Mouse (Mus musculus) Patski (cell line): ENCODE results near the gene Gm21976. TPM values are rescaled to one million over a fixed set of nuclear protein-coding genes. Genes with fewer than 3 reads are reported as not detected.

ENCODE experiments used
- ATAC-seq: fragments of 100-300 bp; one replicate; pipeline ENCODE4 v1.8.0; 2021
- CTCF ChIA-PET: fragments of 350-600 bp; sonication (Branson Sonifier 250); formaldehyde crosslinking; loops from one replicate; lab custom pipeline; 2022; ENCODE audit warnings: inconsistent platforms; lab: Charles Lee
- POLR2A ChIA-PET: fragments of 350-600 bp; sonication (Branson Sonifier 250); formaldehyde crosslinking; loops from one replicate; lab custom pipeline; 2022; ENCODE audit warnings: antibody characterized with exemption, inconsistent platforms; lab: Charles Lee
- DNase-seq: peaks from one replicate; pipeline ENCODE4 v3.0.0-alpha.2; 2011; ENCODE audit warnings: low read depth, low spot score
- H3K27me3 ChIP-seq: fragments of 371-371 bp; one replicate; pipeline ENCODE4 v1.5.1; 2021
- CTCF ChIP-seq: fragments of 100-300 bp; IDR thresholded peaks from one replicate; pipeline ENCODE4 v1.5.1; 2021
- in situ Hi-C: fragments of 300-500 bp; cut with MboI; formaldehyde crosslinking; loops from 3 replicates; pipeline ENCODE4 v1.11.1; 2018; ENCODE audit warnings: low pct_unique_long_range_greater_than_20kb, mixed read lengths
- polyA plus RNA-seq: library from polyadenylated mRNA; unstranded; gene quantifications from one replicate; pipeline ENCODE4 v1.2.3, GENCODE M21; 2021

Gene Gm21976
- polyA plus RNA-seq, 1 experiment from 2014 or later, result not detected

- DNase-seq, result no peak
- ChIA-PET CTCF (no interaction called here), POLR2A (interaction anchor here (0.6 to 1.1 kb wide), 4 partner anchors 16 to 293 kb away, joined by 3 to 5 read pairs (median 3); no protein-coding TSS in a partner anchor)
- H3K27me3 ChIP-seq, result no peaks in the 10 kb centered on the region
- peak; percentile 21 for ATAC-seq
- in situ Hi-C loops, result no loop called here
- TF ChIP-seq CTCF, result no peak
Measured at GRCm38 (mm10) chr13:98316140-98316479, 36.4 kb downstream of the Gm21976 start.

DNA sequence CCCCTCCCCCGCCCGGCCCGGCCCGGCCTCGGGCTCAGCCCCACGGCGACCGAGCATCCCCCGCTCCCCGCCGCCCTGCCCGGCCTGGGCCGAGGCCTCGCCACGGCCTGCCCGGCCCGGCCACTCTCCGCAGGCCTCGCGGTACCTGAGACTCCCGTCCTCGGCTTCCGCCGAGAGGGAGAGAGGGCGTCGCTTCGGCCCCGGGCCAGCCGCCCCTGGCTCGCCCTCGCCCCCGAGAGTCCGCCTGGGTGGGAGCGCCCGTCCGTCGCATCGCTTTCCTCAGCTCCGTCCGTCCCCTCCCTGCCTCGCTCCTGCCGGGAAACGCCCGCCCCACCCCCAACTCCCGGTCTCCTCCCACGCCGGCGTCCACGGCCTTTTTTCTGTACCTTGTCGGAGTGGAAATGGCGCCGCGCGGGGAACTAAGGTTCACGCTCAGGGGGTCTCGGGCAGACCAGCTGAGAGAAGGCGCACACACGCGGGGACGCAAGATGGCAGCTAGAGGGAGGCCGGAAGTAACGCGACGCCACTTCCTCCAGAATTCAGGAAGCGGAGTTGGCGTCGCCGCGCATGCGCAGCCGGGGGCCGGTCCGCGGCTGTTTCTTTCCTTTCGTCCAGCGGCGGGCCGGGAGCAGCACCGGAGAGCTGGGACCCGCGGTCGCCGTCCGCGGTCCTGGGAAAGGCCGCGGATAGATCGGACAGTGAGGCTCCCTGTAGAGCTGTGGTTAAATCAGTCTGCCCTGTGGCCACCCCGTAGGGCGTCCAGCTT, 37.0 kb downstream of the Gm21976 start, which contains the start of gene Btf3:
Gene Btf3 (minus strand): TSS at position 527 of the 766 bp plus-strand sequence.
- TF ChIP-seq CTCF, result no peak
- no peaks in the 10 kb centered on the region for H3K27me3 ChIP-seq
- DNase-seq (peak; percentile 49), ATAC-seq (peak; percentile 87)
- in situ Hi-C loops, result no loop called here
- ChIA-PET CTCF (no interaction called here), POLR2A (interaction anchor here (0.6 to 1.7 kb wide), 5 partner anchors 8 to 293 kb away, joined by 3 to 5 read pairs (median 3); no protein-coding TSS in a partner anchor)

GRCm38 (mm10) chr13:98317246-98317677, 37.6 kb downstream of the Gm21976 start:
- ATAC-seq (no peak), DNase-seq (no peak)
- in situ Hi-C loops, result no loop called here

GRCm38 (mm10) chr13:98317911-98318310, 38.2 kb downstream of the Gm21976 start:
- DNase-seq (no peak), ATAC-seq (no peak)
- ChIA-PET POLR2A (interaction anchor here (1.7 kb wide), 1 partner anchor 38 kb away, joined by 3 read pairs; no protein-coding TSS in a partner anchor), CTCF (no interaction called here)
- no peaks in the 10 kb centered on the region for H3K27me3 ChIP-seq
- no peak for TF ChIP-seq CTCF
- in situ Hi-C loops, result no loop called here

More at GRCm38 (mm10) chr13:98317246-98317677, 37.6 kb downstream of the Gm21976 start:
- no peaks in the 10 kb centered on the region for H3K27me3 ChIP-seq
- CTCF ChIA-PET, result no interaction called here
- peak; percentile 59 for TF ChIP-seq CTCF
- POLR2A ChIA-PET, result interaction anchor here (0.8 to 1.7 kb wide), 3 partner anchors 9 to 39 kb away, joined by 3 to 5 read pairs (median 4); no protein-coding TSS in a partner anchor

DNA sequence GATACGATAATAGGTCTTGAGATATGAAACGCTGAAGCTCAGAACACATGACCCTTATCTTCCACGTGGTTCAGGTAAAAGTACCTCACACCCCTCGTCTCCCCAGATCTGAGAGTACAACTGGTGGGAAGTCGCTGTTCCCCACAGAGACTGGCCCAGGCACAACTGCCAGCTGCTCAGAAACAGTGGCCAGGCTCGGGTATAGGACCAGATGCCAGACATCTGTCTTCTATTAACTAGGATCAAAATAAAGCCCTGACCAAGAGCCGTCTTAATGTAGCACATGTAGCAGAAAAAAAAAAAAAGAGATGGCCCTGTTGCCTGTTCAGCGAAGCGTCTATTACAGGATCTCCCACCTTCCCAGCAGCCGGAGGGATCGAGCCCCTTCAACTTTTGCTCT, 45.3 kb downstream of the Gm21976 start:
- no peak for TF ChIP-seq CTCF
- POLR2A ChIA-PET, result no interaction called here
- CTCF ChIA-PET, result interaction anchor here (0.7 kb wide), 1 partner anchor 12 kb away, joined by 3 read pairs; no protein-coding TSS in a partner anchor
- H3K27me3 ChIP-seq, result no peaks in the 10 kb centered on the region
- in situ Hi-C loops, result no loop called here
- ATAC-seq (no peak), DNase-seq (no peak)

DNA sequence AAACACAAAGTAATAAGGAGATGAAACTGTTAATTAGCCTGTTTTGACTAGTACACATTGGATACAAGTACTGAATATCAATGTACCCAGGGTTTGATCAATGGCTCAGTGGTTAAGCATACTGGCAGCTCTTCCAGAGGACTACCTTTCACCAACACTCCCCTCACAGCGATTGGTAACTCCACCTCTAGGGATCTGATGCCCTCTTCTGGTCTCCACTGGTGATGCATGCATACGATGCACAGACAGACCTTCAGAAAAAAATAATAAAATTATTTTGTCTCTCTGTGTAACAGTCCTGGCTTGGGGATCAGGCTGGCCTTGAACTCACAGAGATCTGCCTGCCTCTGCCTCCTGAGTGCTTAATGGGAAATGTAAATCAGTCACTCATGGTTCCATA, 52.4 kb downstream of the Gm21976 start:
- no peak for ATAC-seq
- in situ Hi-C loops, result no loop called here
- ChIA-PET POLR2A (interaction anchor here (0.9 kb wide), 1 partner anchor 15 kb away, joined by 5 read pairs; the partner anchor contains the start of gene Btf3), CTCF (interaction anchor here (0.7 to 1.3 kb wide), 3 partner anchors 11 to 20 kb away, joined by 3 read pairs; no protein-coding TSS in a partner anchor)
- H3K27me3 ChIP-seq, result no peaks in the 10 kb centered on the region
- TF ChIP-seq CTCF, result peak; percentile 81
- no peak for DNase-seq

GRCm38 (mm10) chr13:98336205-98336604, 56.5 kb downstream of the Gm21976 start:
- DNase-seq (no peak), ATAC-seq (no peak)

DNA sequence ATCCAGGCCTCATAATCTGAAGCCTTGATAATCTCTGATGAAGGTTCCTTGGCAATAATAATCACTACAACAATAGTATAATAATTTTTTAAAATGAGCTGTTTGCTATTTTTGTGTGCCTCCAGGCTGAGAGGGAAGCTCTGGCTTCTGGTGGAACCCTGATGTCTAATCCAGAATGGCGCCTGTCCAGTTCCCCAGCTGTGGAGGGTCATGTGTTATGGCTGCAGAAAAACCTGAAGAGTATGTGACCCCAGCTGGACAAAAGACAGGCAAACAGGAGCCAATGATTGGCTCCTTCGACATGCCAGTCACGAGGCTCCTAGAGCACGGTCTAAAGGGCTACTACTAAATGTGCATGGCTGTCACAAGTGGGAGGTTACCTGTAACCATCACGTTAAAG, 60.8 kb downstream of the Gm21976 start:
- no peak for TF ChIP-seq CTCF
- ChIA-PET POLR2A (interaction anchor here (0.7 kb wide), 1 partner anchor 20 kb away, joined by 3 read pairs; no protein-coding TSS in a partner anchor), CTCF (no interaction called here)
- DNase-seq (no peak), ATAC-seq (no peak)
- H3K27me3 ChIP-seq, result no peaks in the 10 kb centered on the region
- in situ Hi-C loops, result no loop called here

More at GRCm38 (mm10) chr13:98336205-98336604, 56.5 kb downstream of the Gm21976 start:
- CTCF ChIA-PET, result no interaction called here
- POLR2A ChIA-PET, result no interaction called here
- no peak for TF ChIP-seq CTCF
- in situ Hi-C loops, result no loop called here
- no peaks in the 10 kb centered on the region for H3K27me3 ChIP-seq

GRCm38 (mm10) chr13:98349491-98349890, 69.8 kb downstream of the Gm21976 start:
- POLR2A ChIA-PET, result interaction anchor here (0.6 kb wide), 1 partner anchor 171 kb away, joined by 3 read pairs; no protein-coding TSS in a partner anchor
- no peak for TF ChIP-seq CTCF
- no peak for ATAC-seq
- no peak for DNase-seq
- in situ Hi-C loops, result no loop called here
- H3K27me3 ChIP-seq, result no peaks in the 10 kb centered on the region
- CTCF ChIA-PET, result interaction anchor here (2.0 kb wide), 1 partner anchor 51 kb away, joined by 7 read pairs; no protein-coding TSS in a partner anchor

DNA sequence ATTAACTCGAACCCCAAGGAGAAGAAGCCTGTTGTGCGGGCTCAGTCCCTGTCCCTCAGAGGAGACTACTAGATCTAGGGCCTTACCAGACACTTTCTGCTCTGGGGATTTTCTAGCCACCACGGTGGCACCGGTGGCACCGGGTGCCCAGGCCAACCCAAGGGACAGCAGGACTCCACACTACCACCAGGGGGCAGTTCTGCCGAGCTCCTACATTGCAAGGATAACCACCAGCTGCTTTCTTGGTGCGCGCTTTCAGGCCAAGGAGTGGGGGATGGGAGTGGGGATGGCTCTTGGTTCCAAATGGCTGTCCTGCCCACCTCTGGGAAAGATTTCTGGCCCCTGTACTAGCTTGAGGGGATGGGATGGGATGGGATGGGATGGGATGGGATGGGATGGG, 71.8 kb downstream of the Gm21976 start:
- DNase-seq, result no peak
- POLR2A ChIA-PET, result interaction anchor here (0.8 kb wide), 1 partner anchor 35 kb away, joined by 3 read pairs; no protein-coding TSS in a partner anchor
- ATAC-seq, result no peak

More for the DNA sequence above, 71.8 kb downstream of the Gm21976 start:
- CTCF ChIA-PET, result interaction anchor here (1.1 kb wide), 1 partner anchor 40 kb away, joined by 3 read pairs; no protein-coding TSS in a partner anchor
- no peak for TF ChIP-seq CTCF
- in situ Hi-C loops, result loop anchor here (10.0 kb wide), 1 partner anchor 143 kb away; the partner anchor contains the start of gene Gm10320
- H3K27me3 ChIP-seq, result no peaks in the 10 kb centered on the region
